Mouse (Mus musculus) B cell, adult 2 months (primary cell): ENCODE data around the gene Prkch.

Experiments
- DNase-seq, 2 experiments: peaks; one replicate each; pipeline ENCODE4 v3.0.0; 2022

Gene Prkch

DNA sequence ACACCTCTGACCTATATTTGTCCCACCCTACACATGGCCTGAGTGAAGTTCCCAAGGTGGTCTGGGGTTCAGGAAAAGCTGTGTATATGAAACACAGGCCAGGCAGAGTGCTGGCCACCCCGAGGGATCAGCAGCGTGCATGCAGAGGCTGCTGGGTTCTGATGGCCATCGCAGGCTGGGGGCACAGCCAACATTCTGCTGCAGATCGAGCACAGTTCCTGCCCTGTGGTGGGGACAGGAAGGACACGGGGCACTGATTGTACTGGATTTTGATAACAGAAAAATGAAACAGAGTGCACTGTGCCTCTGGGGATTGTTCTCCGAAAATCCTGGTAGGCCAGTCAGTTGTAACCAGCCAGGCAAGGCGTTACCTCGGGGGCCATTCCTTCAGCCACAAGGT lies 181.6 kb downstream of the Prkch start:
- peak in 1 of 2 experiments; percentile 4 for DNase-seq

DNA sequence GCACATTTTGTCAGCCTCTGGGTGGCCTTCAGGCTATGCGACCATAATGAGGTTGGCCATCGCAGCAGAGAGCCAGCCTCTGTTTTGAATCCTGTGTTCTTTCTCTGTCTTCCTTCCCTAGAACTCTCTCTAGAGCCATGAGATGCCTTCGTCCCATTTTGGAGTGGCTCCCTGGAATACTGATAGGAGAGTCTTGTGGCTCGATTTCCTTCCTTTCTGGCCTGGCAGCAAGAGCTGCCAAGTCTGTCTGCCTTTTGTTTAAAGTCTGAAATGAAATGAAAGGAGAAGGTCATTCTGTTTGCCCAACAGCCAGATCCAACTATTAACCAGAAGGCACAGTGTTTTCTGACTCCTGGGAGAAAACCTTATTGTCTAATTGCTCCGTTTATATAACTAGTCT lies 184.2 kb downstream of the Prkch start:
- DNase-seq: no peak

DNA sequence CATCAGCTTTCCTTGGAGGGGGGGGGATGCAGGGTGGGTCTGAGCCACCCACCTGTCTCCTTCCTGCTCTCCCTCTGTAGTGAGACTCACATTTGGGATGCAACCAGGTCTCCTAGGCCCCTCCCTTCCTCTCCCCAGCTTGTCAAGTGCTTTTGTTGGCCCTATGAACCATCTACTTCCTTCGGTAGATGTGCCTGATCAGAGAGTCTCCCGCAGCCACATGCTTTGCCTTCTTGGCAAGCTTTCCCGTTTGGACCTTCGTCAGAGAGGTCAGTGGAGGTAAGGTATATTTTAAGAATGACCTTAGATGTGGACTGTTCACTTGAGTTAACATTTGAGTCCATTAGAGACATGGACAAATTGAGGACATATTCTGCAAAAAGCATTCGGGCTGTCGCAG lies 184.9 kb downstream of the Prkch start:
- DNase-seq: no peak

DNA sequence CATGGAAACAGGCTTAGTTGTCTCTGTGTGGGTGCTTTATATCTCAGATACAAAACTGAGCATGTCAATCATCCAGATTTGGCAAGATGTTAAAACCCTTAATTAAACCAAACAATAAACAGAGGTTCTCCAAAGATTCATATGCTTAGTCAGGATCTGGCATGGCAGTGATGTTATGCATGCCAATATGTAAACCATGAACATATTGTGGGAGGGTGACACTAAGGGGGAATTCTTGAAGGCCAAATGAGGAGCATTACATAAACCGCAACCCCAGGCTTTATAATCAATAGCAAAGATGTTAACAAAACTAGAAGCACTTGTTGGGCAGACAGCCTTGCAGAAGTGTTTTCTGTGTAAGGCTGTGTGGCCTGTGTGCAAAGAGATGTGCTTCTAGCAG lies 186.2 kb downstream of the Prkch start:
- DNase-seq: no peak

DNA sequence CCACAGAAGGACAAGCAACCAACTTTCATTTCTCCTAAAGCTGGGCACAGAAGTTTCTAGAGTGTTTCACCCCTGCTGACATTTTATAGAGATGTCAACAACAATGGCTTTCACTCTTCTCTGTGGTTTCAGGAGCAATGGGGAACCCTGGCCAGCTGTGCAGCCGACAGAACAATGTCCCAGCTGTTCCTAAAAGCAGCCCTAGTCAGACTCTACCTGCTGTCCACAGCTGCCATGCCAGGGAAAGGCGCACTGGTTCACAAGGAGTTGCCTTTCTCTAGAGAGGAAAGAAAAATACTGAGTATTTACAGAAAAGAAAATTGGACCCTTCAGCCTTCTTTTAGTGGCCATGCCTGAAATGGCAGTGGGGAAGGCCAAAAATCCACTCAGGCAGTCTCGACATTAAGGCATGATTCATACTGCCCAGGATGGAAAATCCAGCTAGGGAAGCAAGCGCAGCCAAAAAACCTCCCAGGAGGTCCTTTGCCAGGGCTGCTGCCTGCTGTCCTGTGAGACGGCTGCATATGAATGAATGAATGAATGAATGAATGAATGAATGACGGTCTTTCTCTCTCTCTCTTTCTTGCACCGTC lies 190.3 kb downstream of the Prkch start:
- no peak for DNase-seq

DNA sequence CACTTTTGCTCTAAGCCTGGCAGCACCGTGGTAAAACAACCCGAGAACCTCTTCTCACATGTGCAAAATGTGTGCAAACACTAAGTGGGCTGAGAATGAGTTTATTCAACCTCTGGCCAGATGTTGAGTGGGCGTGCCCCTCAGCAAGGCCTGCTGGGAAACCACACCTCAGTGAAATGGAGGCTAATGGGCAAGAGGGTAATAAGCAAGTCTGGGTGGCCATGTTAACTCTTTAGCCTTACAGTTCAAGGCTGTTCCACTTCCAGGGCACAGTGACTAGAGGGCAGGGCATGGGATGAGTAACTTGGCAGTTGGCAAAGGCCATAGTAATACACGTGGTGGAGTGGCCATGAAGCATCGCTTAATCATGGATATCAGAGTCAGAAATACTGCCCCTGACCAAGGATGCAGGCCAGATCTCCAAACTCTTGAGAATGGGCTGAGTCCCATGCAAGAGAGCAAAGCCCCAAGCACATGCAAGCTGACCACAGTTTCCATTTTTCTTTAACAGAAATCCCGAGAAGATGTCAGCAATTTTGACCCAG lies 191.9 kb downstream of the Prkch start:
- no peak for DNase-seq

DNA sequence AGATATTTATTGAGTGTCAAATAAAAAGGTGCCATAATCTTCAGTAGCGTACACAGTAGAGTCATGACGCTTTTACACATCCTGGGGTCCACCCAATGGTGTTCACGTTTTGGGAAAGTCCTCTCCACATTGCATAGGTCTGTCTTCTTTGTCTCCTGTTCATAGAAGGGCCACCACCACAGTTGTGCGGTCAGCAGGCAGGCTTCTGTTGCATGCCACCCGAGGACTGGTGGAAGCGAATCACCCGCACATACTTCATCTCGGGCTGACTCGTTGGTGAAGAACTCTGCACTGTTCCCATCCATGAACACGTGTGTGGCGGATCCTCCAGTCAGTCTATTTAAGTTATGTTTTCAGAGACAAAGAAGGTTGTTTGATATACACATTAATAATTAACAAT lies 193.1 kb downstream of the Prkch start:
- no peak for DNase-seq

DNA sequence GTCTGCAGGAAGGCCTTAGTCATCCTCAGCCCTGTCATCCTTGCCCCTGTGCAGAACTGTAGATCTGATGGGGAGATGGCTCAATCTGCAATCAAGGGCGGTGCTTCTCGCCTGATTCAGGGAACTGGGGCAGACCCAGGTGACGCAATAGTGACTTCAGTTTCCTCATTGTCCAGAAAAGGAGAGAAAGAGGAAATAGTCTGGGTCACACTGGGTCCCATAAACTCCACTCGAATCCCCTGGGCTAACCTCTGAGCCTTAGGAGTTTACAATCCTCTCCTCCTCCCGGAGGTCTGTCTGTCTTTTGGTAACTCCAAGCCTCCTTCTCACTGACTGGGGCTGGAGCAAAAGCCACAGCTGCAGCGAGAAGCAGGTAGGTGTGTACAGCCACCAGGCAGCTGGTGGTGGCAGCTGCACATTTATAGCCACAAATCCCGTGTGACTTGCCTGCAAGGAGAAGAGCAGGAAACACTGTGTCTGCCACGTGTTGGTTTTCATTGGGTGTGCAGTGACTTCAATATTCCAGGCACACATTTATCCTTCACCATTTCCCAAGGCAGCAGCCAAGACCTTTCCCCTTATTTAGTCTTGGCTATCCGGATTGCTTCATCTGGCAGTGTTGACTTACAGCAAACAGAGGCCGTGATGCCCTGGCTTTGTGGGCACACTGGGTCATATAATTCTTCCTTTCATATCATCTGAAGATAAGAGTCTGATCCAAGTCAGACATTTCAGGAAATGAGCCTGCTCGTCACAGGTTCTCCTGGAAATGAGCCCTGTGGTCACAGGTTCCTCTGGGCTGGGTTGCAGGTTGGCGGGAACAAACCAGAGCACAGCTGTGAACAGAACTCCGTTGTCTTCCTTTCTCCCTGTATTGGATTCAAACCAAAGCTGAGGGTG lies 195.0 kb downstream of the Prkch start:
- peak; percentile 42 to 44 for DNase-seq

DNA sequence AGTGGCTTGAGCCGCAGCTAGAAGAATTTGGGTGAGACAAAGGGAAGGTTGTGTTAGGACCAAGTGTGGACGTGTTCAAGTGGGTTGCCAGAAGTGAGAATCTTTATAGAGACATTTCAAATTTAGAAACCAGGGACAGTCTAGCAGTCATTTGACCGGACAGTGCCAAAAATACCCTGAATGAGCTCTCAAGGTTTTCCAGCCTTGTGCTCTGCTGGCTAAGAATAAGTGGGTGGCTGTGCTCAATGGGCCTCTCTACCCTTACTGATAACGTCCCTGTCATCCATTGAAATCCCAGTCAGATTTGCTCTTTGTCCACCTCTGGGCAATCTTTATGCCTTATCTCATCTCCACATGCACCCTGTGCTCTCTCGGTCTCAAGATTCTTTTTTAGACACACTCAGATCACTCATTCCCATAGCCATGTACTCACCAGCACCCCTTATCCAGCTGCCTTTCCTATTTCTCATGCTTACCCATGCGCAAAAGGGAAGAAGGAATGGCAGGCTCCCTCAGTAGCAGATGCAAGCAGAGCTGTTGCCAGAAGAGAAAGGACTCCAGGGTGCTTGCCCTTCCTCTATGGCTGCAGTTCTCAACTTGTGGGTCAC lies 196.9 kb downstream of the Prkch start:
- no peak for DNase-seq

DNA sequence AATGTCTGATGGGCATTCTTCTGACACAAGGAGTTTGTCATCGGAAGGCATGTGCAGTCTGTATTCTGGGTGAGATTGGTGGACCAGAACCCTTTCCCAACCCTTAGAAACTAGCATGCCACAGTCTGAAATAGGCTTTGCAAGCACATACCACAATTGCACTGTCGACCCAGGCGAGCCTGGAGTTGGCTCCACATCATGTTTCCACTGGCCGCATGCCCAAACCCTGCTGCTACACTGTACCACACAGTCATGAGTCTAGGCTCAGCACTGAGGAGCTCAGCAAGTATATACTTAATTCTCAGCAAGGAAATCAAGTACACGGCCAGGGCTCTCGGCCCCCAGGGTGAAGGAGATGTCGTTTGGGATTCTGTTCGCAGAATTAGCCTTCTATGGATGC lies 202.3 kb downstream of the Prkch start:
- DNase-seq: no peak

DNA sequence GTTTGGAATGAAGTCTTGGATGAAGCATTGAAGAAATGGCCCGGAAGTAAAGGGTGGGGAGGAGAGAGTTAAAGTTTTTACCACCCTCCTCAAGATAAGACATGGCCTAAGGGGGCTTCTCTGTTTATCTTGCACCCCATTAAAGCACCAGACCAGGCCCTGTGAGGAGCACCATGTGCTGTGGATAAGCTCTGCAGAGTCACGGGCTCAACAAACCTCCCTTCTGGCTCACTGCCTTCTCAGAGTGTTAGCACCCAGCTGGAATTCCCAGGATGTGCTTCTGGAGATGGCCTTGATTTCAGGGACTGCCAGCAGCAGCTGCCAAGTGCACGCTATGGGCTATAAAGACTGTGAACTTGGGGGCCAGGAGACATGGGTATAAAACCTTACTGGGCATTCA lies 204.3 kb downstream of the Prkch start:
- DNase-seq: no peak

DNA sequence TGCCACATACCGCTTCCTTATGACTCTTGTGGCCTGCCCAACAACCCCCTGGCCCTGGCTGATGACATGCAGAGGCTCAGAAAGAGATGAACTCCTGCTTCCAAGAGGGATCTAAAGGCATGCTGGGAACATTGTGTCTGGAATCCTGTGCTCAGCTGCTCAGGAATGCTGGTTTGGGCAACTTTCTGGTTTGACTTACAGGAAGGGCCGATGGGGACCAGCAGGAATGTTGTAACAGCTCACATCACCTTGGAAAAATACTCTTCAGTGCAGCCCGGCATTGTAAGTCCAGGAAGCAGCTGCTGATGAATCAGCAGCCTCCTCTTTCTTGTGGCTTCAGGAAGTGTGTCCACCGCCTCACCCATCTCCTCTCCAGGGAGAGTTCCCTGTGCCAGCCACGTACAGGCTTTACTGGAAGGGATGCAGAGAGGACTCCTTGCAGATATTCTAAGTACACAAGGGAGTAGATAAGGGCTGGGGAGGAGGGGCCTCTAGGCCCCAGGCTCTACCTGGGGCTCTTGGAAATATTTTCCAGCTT lies 206.0 kb downstream of the Prkch start:
- DNase-seq: no peak

DNA sequence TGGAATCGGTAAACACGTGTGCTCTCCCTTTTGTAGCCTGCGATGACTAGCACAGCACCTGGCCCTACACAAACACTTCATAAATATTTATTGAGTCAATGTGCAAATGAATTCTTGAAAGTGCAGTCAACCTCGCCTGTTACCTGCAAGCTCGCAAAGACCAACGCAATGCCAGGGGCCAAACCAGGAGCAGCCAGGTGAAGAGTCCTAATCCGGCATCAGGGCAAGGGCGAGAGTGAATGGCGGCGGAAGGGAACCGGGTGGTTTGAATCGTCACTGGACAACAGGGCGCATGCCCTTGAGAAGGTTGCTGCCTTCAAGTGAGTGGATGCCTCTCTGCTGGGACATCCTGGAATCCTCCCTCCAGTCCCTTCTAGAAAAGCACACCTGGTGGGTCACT lies 208.6 kb downstream of the Prkch start:
- DNase-seq: no peak

DNA sequence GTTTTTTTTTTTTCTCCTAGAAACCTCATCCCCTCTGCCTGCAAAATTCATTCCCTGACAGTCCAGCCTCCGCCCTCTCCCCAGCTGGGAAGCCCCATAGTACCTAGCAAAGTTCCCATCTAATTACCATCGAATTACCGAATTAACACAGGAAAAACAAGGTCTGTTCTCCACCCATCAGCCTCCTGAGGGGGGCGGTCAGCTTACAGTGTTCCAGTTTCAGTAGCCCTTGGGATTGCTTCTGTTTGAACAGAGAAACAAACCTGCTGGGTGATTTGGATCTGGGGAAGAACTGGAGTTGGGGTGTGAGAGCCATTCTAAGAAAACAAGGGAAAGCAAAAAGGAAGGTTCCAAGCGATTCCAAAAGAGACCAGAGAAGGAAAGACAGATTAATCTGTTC lies 209.1 kb downstream of the Prkch start:
- no peak for DNase-seq

DNA sequence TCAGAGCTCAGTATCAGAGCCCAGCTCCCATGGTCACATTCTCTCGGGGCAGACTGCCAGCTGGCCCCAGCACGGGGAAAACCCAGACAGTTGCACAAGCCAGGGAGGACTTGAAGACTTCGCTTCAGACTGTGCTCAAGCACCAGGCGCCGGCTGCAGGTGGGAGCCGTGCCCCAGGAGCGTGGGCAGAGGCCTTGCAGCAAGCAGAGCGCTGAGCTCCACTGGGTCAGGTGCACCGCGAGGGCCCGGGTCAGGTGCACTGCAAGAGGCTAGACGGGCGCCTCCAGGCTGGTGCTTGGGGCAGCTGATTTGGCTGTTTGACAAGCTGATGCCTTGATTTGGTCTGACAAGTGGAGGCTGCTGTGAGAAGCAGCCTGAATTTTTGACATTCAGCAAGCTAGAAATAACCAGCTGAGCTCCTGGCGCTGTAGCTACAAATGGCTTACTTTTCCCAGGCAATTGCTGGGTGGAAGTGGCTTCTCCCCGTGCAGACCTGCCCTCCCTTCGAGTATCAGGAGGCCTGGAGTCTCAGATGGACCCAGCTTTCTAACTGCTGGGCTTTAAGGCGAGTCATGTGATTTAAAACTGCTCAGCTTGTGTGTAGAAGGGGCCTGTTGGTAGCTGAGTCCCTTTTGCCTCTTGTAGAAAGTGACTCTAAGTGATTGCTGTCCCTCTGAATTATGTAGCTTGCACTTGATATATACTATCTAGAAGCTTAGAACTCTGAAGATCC lies 209.7 kb downstream of the Prkch start:
- peak; percentile 25 to 27 for DNase-seq

DNA sequence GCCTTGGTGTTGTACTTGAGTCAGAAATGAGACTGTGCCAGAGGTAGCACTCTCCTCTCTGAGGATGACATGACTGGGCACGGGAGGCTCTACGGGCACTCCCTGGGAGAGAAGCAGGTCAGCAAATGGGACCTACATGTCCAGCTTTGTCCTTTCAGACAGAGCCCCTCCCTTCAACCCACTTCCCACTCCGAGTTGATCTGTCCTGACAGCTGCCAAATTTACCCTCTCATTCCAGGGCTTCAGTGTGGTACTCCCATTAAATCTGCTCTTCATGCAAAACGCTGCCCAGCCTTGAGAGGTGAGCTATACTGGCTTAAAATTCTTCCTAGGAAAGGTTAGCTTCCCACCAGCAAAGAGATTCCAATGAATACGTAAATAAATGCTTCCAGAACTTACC lies 215.1 kb downstream of the Prkch start:
- DNase-seq: no peak

DNA sequence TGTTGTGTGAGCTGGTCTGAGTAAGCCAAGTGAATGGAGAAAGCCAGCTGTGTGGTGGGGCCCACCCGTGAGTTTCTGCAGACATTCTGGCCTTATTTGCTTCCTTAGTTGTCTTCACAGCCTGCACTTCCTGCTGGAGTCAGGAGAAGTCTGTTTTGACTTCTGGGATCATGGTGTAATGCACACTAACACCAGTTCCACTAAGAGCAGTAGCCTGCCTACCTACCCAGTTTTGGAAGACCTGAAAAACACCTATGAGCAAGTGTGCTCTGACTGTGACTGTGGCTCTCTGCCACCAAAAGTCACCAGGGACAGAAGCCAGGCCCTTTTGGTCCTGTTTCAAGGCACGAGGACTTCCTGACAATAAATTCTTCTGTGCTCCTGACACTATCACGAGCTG lies 216.3 kb downstream of the Prkch start:
- DNase-seq: no peak

DNA sequence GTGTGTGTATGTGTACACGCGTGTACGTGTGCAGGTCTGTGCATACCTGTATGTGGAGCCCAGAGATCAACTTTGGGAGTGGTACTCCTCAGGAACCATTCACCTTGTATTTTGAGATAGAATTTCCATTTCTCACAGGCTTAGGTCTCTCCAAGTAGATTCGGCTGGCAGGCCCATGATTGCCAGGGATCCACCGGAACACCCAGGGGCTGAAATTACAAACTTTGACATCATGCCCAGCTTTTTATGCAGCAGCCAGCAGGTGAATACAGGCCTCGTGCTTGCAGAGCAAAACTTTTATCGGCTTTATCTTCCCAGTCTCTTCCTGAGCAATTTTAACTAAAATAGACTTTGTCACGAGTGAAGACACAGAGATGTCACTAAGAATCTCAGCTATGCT lies 217.2 kb downstream of the Prkch start:
- DNase-seq: no peak

DNA sequence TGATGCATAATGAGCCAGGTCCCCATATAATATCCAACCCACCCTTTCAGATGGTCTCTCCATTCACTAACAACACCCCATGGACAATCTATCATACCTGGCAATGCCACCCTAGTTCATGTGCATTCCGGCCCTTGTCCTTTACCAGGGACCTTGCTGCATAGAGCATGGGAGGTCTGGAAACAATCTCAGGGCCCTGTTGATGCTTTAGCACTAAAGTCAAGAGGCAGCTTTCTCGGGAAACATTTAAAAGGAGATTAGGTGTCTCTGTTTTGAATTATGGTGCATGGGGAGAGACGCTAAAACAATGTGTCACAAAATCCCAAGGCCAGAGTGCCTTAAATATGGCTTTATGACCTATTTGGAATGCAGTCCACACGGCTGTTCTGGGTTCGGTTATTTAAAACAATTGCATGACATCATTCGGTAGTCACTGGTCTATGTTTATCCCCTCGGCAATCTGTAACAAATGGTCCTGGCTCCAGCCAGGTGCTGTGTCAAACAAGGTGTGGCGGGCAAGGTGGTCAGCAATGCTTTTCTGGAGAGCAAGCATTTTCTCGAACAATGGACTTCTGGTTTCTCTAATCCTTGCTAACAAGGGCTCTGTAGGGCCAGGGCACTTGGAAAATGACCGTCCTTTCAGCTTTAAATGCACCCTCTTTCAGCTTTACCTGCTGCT lies 217.9 kb downstream of the Prkch start:
- no peak for DNase-seq

DNA sequence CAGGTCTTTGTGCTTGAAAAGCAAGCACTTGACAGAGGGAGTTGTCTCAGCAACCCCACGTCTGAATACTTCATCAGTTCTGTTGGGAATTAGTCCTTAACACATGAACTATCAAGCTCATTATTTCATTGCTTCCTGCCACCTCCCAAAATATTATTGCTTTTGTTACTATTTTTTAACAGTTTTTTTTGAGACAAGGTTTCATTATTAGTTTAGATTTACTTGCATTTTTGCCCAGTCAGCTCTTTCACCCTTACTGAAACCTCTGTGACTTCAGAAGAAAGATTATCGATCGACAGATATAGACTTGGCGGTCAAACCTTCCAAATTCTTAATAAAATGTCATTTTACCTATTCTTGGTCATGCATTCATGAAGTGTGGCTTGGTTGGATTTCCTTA lies 219.3 kb downstream of the Prkch start:
- no peak for DNase-seq

DNA sequence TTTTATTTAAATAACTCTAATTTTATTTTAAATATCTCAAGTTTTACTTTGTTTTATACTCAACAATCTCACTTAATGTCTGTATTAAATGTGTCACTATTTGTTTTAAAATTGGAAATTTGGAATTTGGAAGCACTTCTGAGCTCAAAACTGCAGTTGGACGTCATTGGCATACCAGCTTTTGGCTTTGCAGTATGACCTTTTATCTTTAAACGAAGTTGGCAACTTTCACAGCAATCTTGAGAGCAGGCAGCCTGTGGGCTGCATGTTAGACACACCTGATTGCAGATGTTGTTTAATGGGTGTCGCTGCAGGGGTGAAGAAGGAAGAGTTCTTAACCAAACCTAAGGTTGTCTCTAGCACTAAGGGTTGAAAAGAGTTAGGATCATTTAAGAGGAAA lies 220.9 kb downstream of the Prkch start:
- no peak for DNase-seq

DNA sequence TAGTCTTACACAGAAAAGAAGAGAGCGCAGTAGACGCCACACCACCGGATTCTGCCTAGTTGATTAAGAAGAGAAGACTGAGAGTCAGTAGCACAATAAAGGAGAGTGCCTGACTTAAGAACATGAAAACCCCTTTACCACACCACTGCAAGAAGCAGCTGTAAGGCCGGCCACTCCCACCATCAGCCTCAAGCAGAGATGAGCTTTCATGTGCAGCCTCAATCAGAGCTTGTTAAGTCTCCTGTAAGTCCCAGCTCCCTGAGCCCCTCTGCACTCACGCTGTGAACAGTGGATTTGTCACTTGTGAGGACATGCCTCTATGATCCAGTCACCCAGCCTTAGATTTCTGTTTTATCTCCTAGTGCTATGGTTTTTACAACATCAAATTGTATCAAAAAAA lies 221.4 kb downstream of the Prkch start:
- DNase-seq: no peak
